Mouse (Mus musculus): Measurements from ENCODE around the gene Tango6. TPM values are rescaled to one million over a fixed set of nuclear protein-coding genes. Genes with fewer than 3 reads are reported as not detected.
"Not testable (repeated sequence)": the region's sequence is repeated elsewhere in the genome, so short reads cannot be mapped to it uniquely, and the experiment has no call there.

Tango6 gene
- total RNA-seq, 1 experiment from 2014 or later: 1.9 TPM

DNA sequence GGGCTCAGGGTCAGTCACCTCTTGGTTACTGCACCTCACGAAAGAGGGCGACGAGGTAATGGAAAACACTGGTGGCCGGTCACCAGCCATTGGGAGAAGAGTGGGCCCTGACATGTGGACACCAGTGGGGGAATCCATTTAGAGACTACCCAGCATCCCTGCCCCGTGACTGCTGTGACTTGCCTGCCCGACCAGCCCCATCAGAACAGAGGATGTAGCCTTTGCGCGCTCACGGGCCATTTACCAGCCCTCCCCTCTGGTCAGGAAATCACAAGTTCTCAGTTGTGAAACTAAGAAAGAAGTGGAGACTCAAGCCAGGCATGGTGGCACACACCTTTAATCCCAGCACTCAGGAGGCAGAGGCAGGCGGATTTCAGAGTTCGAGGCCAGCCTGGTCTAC lies 118.4 kb downstream of the Tango6 start:
- no peak for ATAC-seq (replicated peaks; ENCODE audit: insufficient number of reproducible peaks, low FRiP score, low TSS enrichment, poor library complexity, severe bottlenecking)

GRCm38 (mm10) chr8:106802384-106803137 lies 119.7 kb downstream of the Tango6 start:
- ATAC-seq (replicated peaks; ENCODE audit: insufficient number of reproducible peaks, low FRiP score, low TSS enrichment, poor library complexity, severe bottlenecking): not testable (repeated sequence)

DNA sequence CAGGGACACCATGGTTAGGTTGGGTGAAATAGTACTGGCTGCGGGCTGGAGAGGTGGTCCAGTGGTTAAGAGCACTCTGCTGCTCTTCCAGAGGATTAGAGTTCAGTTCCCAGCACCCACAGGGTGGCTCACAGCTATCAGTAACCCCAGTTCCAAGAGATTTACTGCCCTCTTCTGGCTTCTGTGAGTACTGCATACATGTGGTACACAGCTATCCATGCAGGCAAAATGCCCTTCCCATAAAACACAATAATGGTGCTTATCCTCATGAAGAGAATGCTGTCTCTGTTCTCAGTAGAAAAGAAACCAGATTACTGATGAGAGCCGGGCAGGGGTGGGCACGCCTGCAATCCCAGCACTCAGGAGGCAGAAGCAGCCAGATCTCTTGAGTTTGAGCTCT lies 123.0 kb downstream of the Tango6 start:
- no peak for ATAC-seq (replicated peaks; ENCODE audit: insufficient number of reproducible peaks, low FRiP score, low TSS enrichment, poor library complexity, severe bottlenecking)

DNA sequence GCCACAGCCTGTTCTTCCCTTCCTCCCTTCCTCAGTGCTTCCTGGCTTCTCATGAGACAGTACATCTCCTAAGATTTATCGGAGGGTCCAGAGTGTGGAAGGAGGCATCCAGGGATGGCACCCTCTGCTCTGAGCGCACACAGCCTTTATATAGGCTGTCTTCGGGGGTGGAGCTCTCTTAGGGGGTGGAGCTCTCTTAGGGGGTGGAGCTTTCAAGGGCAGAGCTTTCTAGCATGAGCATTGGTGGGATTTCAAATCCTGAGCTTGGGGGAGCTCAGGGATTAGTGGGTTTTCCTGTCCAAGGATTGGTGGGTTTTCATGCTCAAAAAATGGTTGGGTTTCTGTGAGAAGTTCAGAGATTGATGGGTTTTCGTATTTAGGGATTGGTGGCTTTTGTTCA lies 124.6 kb downstream of the Tango6 start:
- ATAC-seq (replicated peaks; ENCODE audit: insufficient number of reproducible peaks, low FRiP score, low TSS enrichment, poor library complexity, severe bottlenecking): no peak

- ATAC-seq (replicated peaks; ENCODE audit: insufficient number of reproducible peaks, low FRiP score, low TSS enrichment, poor library complexity, severe bottlenecking): no peak
Measured at GRCm38 (mm10) chr8:106809726-106810125, 126.9 kb downstream of the Tango6 start.

- ATAC-seq (replicated peaks; ENCODE audit: insufficient number of reproducible peaks, low FRiP score, low TSS enrichment, poor library complexity, severe bottlenecking): no peak
Measured at GRCm38 (mm10) chr8:106810406-106810805, 127.5 kb downstream of the Tango6 start.

DNA sequence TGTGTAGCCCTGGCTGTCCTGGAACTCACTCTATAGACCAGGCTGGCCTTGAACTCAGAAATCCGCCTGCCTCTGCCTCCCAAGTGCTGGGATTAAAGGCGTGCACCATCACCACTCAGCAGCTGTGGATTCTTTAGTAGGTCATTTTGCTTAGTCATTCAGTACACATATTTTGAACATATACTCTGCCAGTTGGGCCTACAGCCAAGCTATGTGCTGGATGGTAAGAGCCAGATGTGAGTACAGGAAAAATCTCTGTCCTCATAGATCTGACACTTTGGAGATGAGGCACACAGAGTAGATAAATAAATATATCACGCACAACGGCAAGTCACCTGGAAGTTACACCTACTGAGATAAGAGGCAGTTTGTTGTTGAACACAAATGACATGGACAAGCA lies 129.7 kb downstream of the Tango6 start:
- no peak for ATAC-seq (replicated peaks; ENCODE audit: insufficient number of reproducible peaks, low FRiP score, low TSS enrichment, poor library complexity, severe bottlenecking)

- no peak for ATAC-seq (replicated peaks; ENCODE audit: insufficient number of reproducible peaks, low FRiP score, low TSS enrichment, poor library complexity, severe bottlenecking)
Measured at GRCm38 (mm10) chr8:106816431-106817170, 133.7 kb downstream of the Tango6 start.

DNA sequence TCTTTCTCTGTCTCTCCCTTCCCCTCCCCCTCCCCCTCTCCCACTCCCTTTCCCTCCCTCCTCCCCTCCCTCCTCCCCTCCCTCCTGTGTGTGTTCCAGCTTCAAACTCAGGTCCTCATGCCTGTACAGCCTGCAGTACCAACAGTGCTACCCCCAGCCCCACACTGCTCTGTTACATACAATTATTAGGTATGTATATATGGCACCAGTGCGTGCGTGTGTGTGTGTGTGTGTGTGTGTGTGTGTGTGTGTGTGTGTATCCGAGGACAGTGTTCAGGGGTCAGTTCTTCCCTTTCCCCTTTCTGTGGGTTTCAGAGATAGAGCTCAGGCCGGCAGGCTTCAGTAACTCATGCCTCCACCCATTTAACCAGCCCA lies 134.3 kb downstream of the Tango6 start:
- ATAC-seq (replicated peaks; ENCODE audit: insufficient number of reproducible peaks, low FRiP score, low TSS enrichment, poor library complexity, severe bottlenecking): no peak

DNA sequence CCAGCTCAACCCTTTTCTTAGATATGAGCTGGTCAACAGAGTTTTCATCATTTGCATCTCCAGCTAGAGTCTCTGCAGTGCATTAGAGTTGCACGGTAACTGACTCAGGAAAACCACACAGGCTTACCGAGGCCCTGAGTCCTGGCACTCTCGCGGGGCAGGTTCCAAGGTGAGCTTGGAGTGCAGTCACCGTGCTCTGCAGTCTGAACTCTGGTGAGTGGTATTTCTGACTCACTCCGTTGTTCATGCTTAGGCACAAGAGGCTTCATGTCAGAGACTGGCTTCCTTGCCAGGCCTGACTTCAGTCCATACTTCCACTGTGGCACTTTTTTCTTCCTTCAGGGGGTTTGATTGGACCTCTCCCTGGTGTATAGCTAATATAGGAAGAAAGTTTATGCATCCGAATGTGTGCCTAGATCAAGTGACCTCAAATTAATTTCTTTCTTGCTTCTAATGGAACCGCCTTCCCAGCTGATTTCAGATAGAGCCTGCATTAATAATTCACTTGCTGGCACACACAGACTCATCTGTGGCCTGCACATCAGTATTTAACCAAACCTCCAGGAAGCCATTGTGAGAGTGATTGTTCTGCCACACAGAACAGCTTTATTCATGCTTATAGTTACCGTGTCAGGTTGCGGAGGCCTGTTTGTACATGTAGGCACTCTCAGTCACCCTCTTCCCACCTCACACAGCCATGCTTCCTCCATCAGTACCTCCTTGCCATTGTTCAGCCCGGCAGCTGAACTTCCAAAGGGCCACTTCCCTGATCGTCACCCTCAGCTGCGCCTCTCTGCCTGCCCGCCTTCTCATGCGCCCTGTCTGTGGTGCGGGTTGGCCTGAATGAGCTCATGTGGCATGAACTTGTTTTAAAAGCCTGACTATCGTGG lies 136.0 kb downstream of the Tango6 start:
- ATAC-seq (replicated peaks; ENCODE audit: insufficient number of reproducible peaks, low FRiP score, low TSS enrichment, poor library complexity, severe bottlenecking): no peak

GRCm38 (mm10) chr8:106819581-106819980 lies 136.7 kb downstream of the Tango6 start:
- no peak for ATAC-seq (replicated peaks; ENCODE audit: insufficient number of reproducible peaks, low FRiP score, low TSS enrichment, poor library complexity, severe bottlenecking)

DNA sequence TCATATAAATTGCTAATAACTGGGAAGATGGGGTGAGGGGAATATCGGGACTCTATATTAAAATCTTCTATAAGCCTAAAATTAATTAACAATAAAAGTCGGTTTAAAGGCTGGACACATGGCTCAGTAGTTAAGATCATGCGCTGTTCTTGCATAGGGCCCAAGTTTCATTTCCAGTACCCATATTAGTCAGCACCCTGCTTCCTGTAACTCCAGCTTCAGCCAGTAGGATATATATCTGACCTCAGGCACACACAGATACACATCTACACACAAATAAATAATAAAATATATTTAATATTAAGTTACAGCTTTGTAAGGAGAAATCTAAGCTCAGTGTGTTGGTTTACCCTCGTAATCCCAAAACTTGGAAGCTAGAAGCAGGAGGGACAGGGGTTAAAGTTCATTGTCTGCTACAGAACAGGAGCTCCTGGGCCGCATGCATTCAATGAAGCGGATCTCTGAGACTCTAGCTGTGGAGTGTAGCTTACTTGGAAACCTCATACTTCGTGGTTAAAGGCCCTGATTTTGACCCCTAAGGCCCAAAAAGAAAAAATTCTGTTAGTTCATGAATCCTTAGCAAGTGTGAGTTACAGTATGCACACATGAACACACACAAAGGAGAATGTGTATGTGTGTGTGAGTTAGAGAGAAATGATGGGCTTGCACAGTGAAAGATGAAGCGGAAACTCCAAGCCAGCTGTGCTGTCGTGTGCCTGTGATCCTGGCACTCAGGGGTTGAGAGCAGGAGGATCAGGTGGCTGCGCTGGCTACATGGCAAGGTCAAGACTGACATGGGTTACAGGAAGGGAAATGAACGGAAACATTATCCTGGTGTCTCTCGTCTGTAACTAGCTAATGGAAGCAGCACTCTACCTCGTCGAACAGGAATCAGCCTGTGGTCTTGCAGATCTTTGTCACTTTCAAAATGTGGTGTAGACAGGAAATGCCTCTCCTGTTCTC lies 138.0 kb downstream of the Tango6 start:
- ATAC-seq (replicated peaks; ENCODE audit: insufficient number of reproducible peaks, low FRiP score, low TSS enrichment, poor library complexity, severe bottlenecking): no peak

DNA sequence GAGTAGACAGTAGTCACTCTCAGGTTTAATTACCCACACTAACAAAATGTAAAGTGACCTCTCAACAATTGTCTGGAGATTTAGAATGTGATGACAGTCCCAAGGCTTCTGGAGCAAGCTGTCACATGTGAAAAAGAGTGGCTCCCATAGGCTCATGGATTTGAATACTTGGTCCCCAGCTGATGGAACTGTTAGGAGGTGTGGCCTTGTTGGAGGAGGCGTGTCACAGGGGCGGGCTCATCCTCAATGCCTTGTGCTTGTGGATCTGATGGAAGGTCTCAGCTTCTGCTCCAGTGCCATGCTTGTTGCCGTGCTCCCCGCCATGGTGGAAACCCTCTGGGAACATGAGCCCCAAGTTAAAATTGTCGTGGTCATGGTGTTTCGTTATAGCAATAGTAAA lies 146.1 kb downstream of the Tango6 start:
- ATAC-seq (replicated peaks; ENCODE audit: insufficient number of reproducible peaks, low FRiP score, low TSS enrichment, poor library complexity, severe bottlenecking): no peak

DNA sequence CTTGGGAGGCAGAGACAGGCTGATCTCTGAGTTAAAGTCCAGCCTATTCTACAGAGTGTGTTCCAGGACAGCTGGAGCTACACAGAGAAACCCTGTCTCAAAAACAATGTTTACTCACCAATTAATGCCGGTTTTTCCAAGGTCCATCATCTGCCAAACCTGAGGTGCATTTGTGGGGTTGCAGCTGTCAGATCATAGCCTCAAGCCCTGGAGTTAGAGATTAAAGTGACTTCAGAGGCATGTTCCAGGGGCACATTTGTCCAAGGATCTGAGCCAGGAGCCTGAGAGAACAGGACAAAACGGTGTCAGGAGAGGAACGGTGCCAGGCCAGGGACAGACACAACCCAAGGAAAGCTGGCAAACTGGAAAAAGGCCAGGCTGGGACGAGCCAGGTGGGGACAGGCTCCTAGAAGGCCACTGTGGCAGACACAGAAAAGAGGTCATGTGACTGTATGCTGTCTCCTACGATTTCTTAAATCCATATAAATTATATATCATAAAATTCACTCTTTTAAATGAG lies 146.7 kb downstream of the Tango6 start:
- no peak for ATAC-seq (replicated peaks; ENCODE audit: insufficient number of reproducible peaks, low FRiP score, low TSS enrichment, poor library complexity, severe bottlenecking)

GRCm38 (mm10) chr8:106834899-106835298 lies 152.0 kb downstream of the Tango6 start:
- no peak for ATAC-seq (replicated peaks; ENCODE audit: insufficient number of reproducible peaks, low FRiP score, low TSS enrichment, poor library complexity, severe bottlenecking)

DNA sequence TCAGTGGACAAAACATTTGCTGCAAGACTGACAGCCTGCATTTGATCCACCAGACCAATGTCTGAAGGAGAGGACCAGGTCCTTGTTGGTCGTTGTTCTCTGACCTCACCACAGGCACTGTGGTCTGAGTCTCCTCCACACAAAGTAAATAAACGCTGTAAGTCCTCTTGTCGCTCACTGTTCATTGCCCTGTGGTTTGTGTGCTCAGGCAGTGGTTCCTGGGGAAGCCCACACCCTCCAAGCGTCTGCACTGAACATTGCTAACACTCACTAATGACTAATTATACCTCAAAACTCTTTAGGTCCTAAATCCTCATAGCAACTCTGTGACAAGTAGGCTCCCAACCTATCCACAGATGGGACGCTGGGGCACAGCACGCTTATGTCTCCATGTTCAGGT lies 153.7 kb downstream of the Tango6 start:
- no peak for ATAC-seq (replicated peaks; ENCODE audit: insufficient number of reproducible peaks, low FRiP score, low TSS enrichment, poor library complexity, severe bottlenecking)

DNA sequence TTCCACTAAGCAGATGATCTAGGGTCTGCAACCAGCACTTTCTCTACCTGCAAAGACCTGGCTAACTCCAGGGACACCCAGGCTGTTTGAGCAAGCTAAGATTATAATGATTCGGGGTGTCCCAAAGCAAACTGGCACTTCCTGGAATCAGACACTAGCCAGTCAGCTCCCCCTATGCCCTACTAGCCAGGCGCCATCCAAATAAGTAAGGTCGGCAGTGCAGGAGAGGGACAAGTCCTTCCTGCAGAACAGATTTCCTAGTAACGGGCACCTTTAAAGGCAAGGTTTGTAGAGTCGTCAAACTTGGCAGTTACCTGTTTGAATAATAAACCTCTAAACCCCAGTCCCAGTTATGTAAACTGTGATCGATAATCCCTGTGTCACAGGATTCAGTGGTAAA lies 155.9 kb downstream of the Tango6 start:
- no peak for ATAC-seq (replicated peaks; ENCODE audit: insufficient number of reproducible peaks, low FRiP score, low TSS enrichment, poor library complexity, severe bottlenecking)
